Mouse (Mus musculus): ENCODE measurements around the gene Yipf3.

Gene Yipf3

GRCm38 (mm10) chr17:46254106-46254505 is 6.2 kb downstream of the Yipf3 start:
- in situ Hi-C loops (cut with MboI): no loop called here

GRCm38 (mm10) chr17:46255147-46255546 is 7.3 kb downstream of the Yipf3 start:
- in situ Hi-C loops (cut with MboI): no loop called here

- in situ Hi-C loops (cut with MboI): no loop called here
Measured at GRCm38 (mm10) chr17:46258279-46259053, 10.6 kb downstream of the Yipf3 start.

GRCm38 (mm10) chr17:46259675-46260074 is 11.8 kb downstream of the Yipf3 start:
- in situ Hi-C loops (cut with MboI): no loop called here

GRCm38 (mm10) chr17:46262201-46262694 is 14.4 kb downstream of the Yipf3 start:
- in situ Hi-C loops (cut with MboI): no loop called here

- in situ Hi-C loops (cut with MboI): loop anchor here (5.0 kb wide), 1 partner anchor 142 kb away; no protein-coding TSS in a partner anchor
Measured at GRCm38 (mm10) chr17:46265502-46265901, 17.6 kb downstream of the Yipf3 start.

- in situ Hi-C loops (cut with MboI): loop anchor here (5.0 kb wide), 1 partner anchor 141 kb away; no protein-coding TSS in a partner anchor
Measured at GRCm38 (mm10) chr17:46265918-46266618, 18.2 kb downstream of the Yipf3 start.

- in situ Hi-C loops (cut with MboI): loop anchor here (5.0 kb wide), 1 partner anchor 140 kb away; no protein-coding TSS in a partner anchor
Measured at GRCm38 (mm10) chr17:46266986-46267385, 19.1 kb downstream of the Yipf3 start.

- in situ Hi-C loops (cut with MboI): loop anchor here (5.0 kb wide), 1 partner anchor 140 kb away; no protein-coding TSS in a partner anchor
Measured at GRCm38 (mm10) chr17:46267511-46267910, 19.6 kb downstream of the Yipf3 start.

- in situ Hi-C loops (cut with MboI): loop anchor here (5.0 kb wide), 1 partner anchor 139 kb away; no protein-coding TSS in a partner anchor
Measured at GRCm38 (mm10) chr17:46268026-46268720, 20.3 kb downstream of the Yipf3 start.

GRCm38 (mm10) chr17:46269771-46270534 is 22.1 kb downstream of the Yipf3 start:
- in situ Hi-C loops (cut with MboI): loop anchor here (5.0 kb wide), 1 partner anchor 137 kb away; no protein-coding TSS in a partner anchor

GRCm38 (mm10) chr17:46272058-46272457 is 24.2 kb downstream of the Yipf3 start:
- in situ Hi-C loops (cut with MboI): no loop called here

GRCm38 (mm10) chr17:46272675-46273074 is 24.8 kb downstream of the Yipf3 start:
- in situ Hi-C loops (cut with MboI): no loop called here

- in situ Hi-C loops (cut with MboI): no loop called here
Measured at GRCm38 (mm10) chr17:46273803-46274236, 25.9 kb downstream of the Yipf3 start.

- in situ Hi-C loops (cut with MboI): no loop called here
Measured at GRCm38 (mm10) chr17:46274465-46274864, 26.6 kb downstream of the Yipf3 start.

GRCm38 (mm10) chr17:46275034-46275433 is 27.2 kb downstream of the Yipf3 start:
- in situ Hi-C loops (cut with MboI): no loop called here

- in situ Hi-C loops (cut with MboI): no loop called here
Measured at GRCm38 (mm10) chr17:46275506-46275905, 27.6 kb downstream of the Yipf3 start.

GRCm38 (mm10) chr17:46277586-46277985 is 29.7 kb downstream of the Yipf3 start:
- in situ Hi-C loops (cut with MboI): no loop called here

GRCm38 (mm10) chr17:46278011-46278765 is 30.3 kb downstream of the Yipf3 start:
- in situ Hi-C loops (cut with MboI): no loop called here

GRCm38 (mm10) chr17:46282483-46283123 is 34.7 kb downstream of the Yipf3 start, which contains the start of gene Tjap1:
Tjap1 (minus strand) TSS chr17:46283026.
- in situ Hi-C loops (cut with MboI): no loop called here
